Mouse (Mus musculus): ENCODE data around the gene Actg2. TPM values are rescaled to one million over a fixed set of nuclear protein-coding genes. Genes with fewer than 3 reads are reported as not detected.
A peak's percentile ranks its signal among the peaks of the same experiment; 100 is the strongest.

Gene Actg2
- total and polyA plus RNA-seq, 3 experiments: 0.93 to 23.8 (median 2.3) TPM

- intact Hi-C loops (cut with DNase I): no loop called here
- Histone ChIP-seq H3K4me3 (no peak overlapping the region), H3K27me3 (ENCODE audit: control insufficient read depth, insufficient read depth, low read length) (no peaks in the 10 kb centered on the region), H3K27ac (no peak overlapping the region), H3K36me3 (ENCODE audit: control insufficient read depth, insufficient read depth, low read length) (no peaks in the 10 kb centered on the region), H3K4me1 (ENCODE audit: control insufficient read depth, insufficient read depth, low read length) (no peaks in the 10 kb centered on the region), H3K79me2 (replicated peaks; ENCODE audit: control insufficient read depth, insufficient read depth, low read length) (no peaks in the 10 kb centered on the region), H3K9ac (ENCODE audit: low read depth, low read length) (no peak overlapping the region)
- 71% methylated on average over 5 of the region's 5 CpGs for WGBS
- no peak for TF ChIP-seq POLR2A (IDR thresholded peaks at IDR 0.05; ENCODE audit: insufficient read depth, low read depth, low read length)
- TF ChIP-seq EP300 (IDR thresholded peaks at IDR 0.05; ENCODE audit: insufficient read depth, low read depth, low read length): no peak
- no peak for TF ChIP-seq CTCF (IDR thresholded peaks at IDR 0.05)
- no peak for DNase-seq
Observed at GRCm38 (mm10) chr6:83548346-83548745, 12.3 kb upstream of the Actg2 start.

GRCm38 (mm10) chr6:83545778-83546177 lies 9.7 kb upstream of the Actg2 start:
- DNase-seq: no peak
- Histone ChIP-seq H3K4me3 (no peak overlapping the region), H3K27ac (no peak overlapping the region), H3K79me2 (replicated peaks; ENCODE audit: control insufficient read depth, insufficient read depth, low read length) (no peaks in the 10 kb centered on the region), H3K36me3 (ENCODE audit: control insufficient read depth, insufficient read depth, low read length) (no peaks in the 10 kb centered on the region), H3K27me3 (ENCODE audit: control insufficient read depth, insufficient read depth, low read length) (no peaks in the 10 kb centered on the region), H3K9ac (ENCODE audit: low read depth, low read length) (no peak overlapping the region), H3K4me1 (ENCODE audit: control insufficient read depth, insufficient read depth, low read length) (no peaks in the 10 kb centered on the region; the same call in 1 of the 2 replicates)
- 88% methylated on average over 3 of the region's 3 CpGs for WGBS
- intact Hi-C loops (cut with DNase I): no loop called here
- TF ChIP-seq EP300 (IDR thresholded peaks at IDR 0.05; ENCODE audit: insufficient read depth, low read depth, low read length) (no peak), POLR2A (IDR thresholded peaks at IDR 0.05; ENCODE audit: insufficient read depth, low read depth, low read length) (no peak), CTCF (IDR thresholded peaks at IDR 0.05) (no peak)

- no peak overlapping the region for H3K9ac ChIP-seq (ENCODE audit: low read depth, low read length)
- no peaks in the 10 kb centered on the region; the same call in 1 of the 2 replicates for H3K4me1 ChIP-seq (ENCODE audit: control insufficient read depth, insufficient read depth, low read length)
- H3K36me3 ChIP-seq (ENCODE audit: control insufficient read depth, insufficient read depth, low read length): no peaks in the 10 kb centered on the region
- WGBS: 34% methylated on average over 11 of the region's 11 CpGs
- DNase-seq: peak in 1 of 2 experiments; percentile 20
- TF ChIP-seq EP300 (IDR thresholded peaks at IDR 0.05; ENCODE audit: insufficient read depth, low read depth, low read length) (no peak), POLR2A (IDR thresholded peaks at IDR 0.05; ENCODE audit: insufficient read depth, low read depth, low read length) (no peak), CTCF (IDR thresholded peaks at IDR 0.05) (no peak)
- no peaks in the 10 kb centered on the region for H3K79me2 ChIP-seq (replicated peaks; ENCODE audit: control insufficient read depth, insufficient read depth, low read length)
- H3K4me3 ChIP-seq: no peak overlapping the region
- H3K27me3 ChIP-seq (ENCODE audit: control insufficient read depth, insufficient read depth, low read length): no peaks in the 10 kb centered on the region
- intact Hi-C loops (cut with DNase I): no loop called here
- H3K27ac ChIP-seq: no peak overlapping the region
Observed at GRCm38 (mm10) chr6:83541756-83542456, 5.8 kb upstream of the Actg2 start.

GRCm38 (mm10) chr6:83540017-83540416 lies 4.0 kb upstream of the Actg2 start:
- no peaks in the 10 kb centered on the region for H3K27me3 ChIP-seq (ENCODE audit: control insufficient read depth, insufficient read depth, low read length)
- no peaks in the 10 kb centered on the region for H3K36me3 ChIP-seq (ENCODE audit: control insufficient read depth, insufficient read depth, low read length)
- DNase-seq: no peak
- TF ChIP-seq CTCF (IDR thresholded peaks at IDR 0.05): no peak
- TF ChIP-seq POLR2A (IDR thresholded peaks at IDR 0.05; ENCODE audit: insufficient read depth, low read depth, low read length): no peak
- no peak for TF ChIP-seq EP300 (IDR thresholded peaks at IDR 0.05; ENCODE audit: insufficient read depth, low read depth, low read length)
- no peaks in the 10 kb centered on the region for H3K79me2 ChIP-seq (replicated peaks; ENCODE audit: control insufficient read depth, insufficient read depth, low read length)
- no peak overlapping the region for H3K9ac ChIP-seq (ENCODE audit: low read depth, low read length)
- H3K4me1 ChIP-seq (ENCODE audit: control insufficient read depth, insufficient read depth, low read length): no peaks in the 10 kb centered on the region; the same call in 1 of the 2 replicates
- 54% methylated on average over 4 of the region's 4 CpGs for WGBS
- intact Hi-C loops (cut with DNase I): no loop called here
- H3K4me3 ChIP-seq: no peak overlapping the region
- H3K27ac ChIP-seq: no peak overlapping the region

- no peak overlapping the region for H3K27ac ChIP-seq
- TF ChIP-seq POLR2A (IDR thresholded peaks at IDR 0.05; ENCODE audit: insufficient read depth, low read depth, low read length) (no peak), EP300 (IDR thresholded peaks at IDR 0.05; ENCODE audit: insufficient read depth, low read depth, low read length) (no peak), CTCF (IDR thresholded peaks at IDR 0.05) (no peak)
- WGBS: 59% methylated on average over 6 of the region's 6 CpGs
Observed at GRCm38 (mm10) chr6:83536795-83537059, 662 bp upstream of the Actg2 start.

GRCm38 (mm10) chr6:83532608-83533007 lies 3.5 kb downstream of the Actg2 start:
- Histone ChIP-seq H3K36me3 (ENCODE audit: control insufficient read depth, insufficient read depth, low read length) (no peaks in the 10 kb centered on the region), H3K27me3 (ENCODE audit: control insufficient read depth, insufficient read depth, low read length) (no peaks in the 10 kb centered on the region), H3K4me3 (no peak overlapping the region), H3K27ac (no peak overlapping the region), H3K79me2 (replicated peaks; ENCODE audit: control insufficient read depth, insufficient read depth, low read length) (no peaks in the 10 kb centered on the region), H3K9ac (ENCODE audit: low read depth, low read length) (no peak overlapping the region), H3K4me1 (ENCODE audit: control insufficient read depth, insufficient read depth, low read length) (no peaks in the 10 kb centered on the region)
- DNase-seq: no peak
- 80% methylated on average over 2 of the region's 2 CpGs for WGBS
- intact Hi-C loops (cut with DNase I): no loop called here
- TF ChIP-seq CTCF (IDR thresholded peaks at IDR 0.05) (no peak), POLR2A (IDR thresholded peaks at IDR 0.05; ENCODE audit: insufficient read depth, low read depth, low read length) (no peak), EP300 (IDR thresholded peaks at IDR 0.05; ENCODE audit: insufficient read depth, low read depth, low read length) (no peak)

More at GRCm38 (mm10) chr6:83536795-83537059, 662 bp upstream of the Actg2 start:
- Histone ChIP-seq H3K9ac (ENCODE audit: low read depth, low read length) (no peak overlapping the region), H3K4me3 (no peak overlapping the region), H3K36me3 (ENCODE audit: control insufficient read depth, insufficient read depth, low read length) (no peaks in the 10 kb centered on the region), H3K4me1 (ENCODE audit: control insufficient read depth, insufficient read depth, low read length) (no peaks in the 10 kb centered on the region; the same call in 1 of the 2 replicates), H3K27me3 (ENCODE audit: control insufficient read depth, insufficient read depth, low read length) (no peaks in the 10 kb centered on the region), H3K79me2 (replicated peaks; ENCODE audit: control insufficient read depth, insufficient read depth, low read length) (no peaks in the 10 kb centered on the region)
- intact Hi-C loops (cut with DNase I): no loop called here
- DNase-seq: no peak

Measured in heart, adult 2 months (tissue).